22 mouse cellular contexts compared by ENCODE assay signal in the genomic region with DNA sequence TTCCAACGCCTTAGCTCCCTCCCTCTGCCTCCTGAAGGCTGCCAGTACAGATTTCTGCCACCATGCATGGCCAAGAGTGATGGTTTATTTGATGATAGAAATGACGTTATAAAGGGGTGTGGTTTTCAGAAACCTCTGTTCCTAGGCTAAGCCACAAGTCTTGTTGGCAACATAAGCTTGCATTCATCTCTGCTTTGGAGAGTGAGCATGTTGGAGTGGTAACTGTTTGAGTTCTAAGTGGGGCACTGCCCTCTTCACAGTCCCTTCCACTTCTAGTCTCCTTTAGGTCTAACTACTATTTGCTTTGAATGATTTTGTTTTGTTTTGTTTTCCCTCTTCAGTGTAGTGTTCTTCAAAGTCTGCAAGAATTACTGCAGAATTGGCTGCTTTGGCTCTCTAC. TPM values are rescaled to one million over a fixed set of nuclear protein-coding genes. Genes with fewer than 3 reads are reported as not detected.
"Had no signal": no experiment of that assay in that cellular context is flagged by ENCODE, and none has a peak within 500 bp of the region (broad histone marks: within the 10 kb centered on the region; RNA-seq: fewer than 3 reads in every experiment).

No protein-coding gene starts in this region.

- H3K4me2 ChIP-seq: limb, embryonic 12.5 days; limb, embryonic 15.5 days; liver, embryonic 11.5 days; midbrain, embryonic 13.5 days; neural tube, embryonic 13.5 days; stomach, embryonic 15.5 days had no signal

- H3K27me3 ChIP-seq: limb, embryonic 15.5 days; midbrain, embryonic 13.5 days; neural tube, embryonic 13.5 days; stomach, embryonic 15.5 days had no signal

- H3K9ac ChIP-seq: limb, embryonic 12.5 days; limb, embryonic 15.5 days; liver, embryonic 14.5 days; liver, postnatal 0 days; midbrain, embryonic 13.5 days; neural tube, embryonic 13.5 days; stomach, embryonic 15.5 days had no signal

- ATAC-seq: intestine, embryonic 16.5 days; liver, postnatal 0 days; midbrain, embryonic 13.5 days; midbrain, embryonic 16.5 days had no signal

- H3K4me1 ChIP-seq: limb, embryonic 12.5 days; limb, embryonic 15.5 days; megakaryocyte, embryonic 14.5 days; midbrain, embryonic 10.5 days; midbrain, embryonic 13.5 days; neural tube, embryonic 13.5 days; stomach, embryonic 15.5 days had no signal

- H3K4me3 ChIP-seq: limb, embryonic 12.5 days; limb, embryonic 15.5 days; megakaryocyte, embryonic 14.5 days; midbrain, embryonic 10.5 days; midbrain, embryonic 13.5 days; myocyte; neural tube, embryonic 13.5 days; stomach, embryonic 15.5 days had no signal

- H3K36me3 ChIP-seq: limb, embryonic 15.5 days; neural tube, embryonic 13.5 days; stomach, embryonic 15.5 days had no signal

- DNase-seq: kidney, adult 18-20 months; kidney, adult 9 months; kidney, postnatal 14 days; kidney, postnatal 4 days; left cerebral cortex, postnatal 4 days; liver, postnatal 0 days; right cerebral cortex, postnatal 4 days; spleen, adult 18-20 months; thymus, postnatal 25 days had no signal

- H3K9me3 ChIP-seq: limb, embryonic 12.5 days; limb, embryonic 15.5 days; megakaryocyte, embryonic 14.5 days; midbrain, embryonic 10.5 days; midbrain, embryonic 13.5 days; neural tube, embryonic 13.5 days; stomach, embryonic 15.5 days had no signal

- H3K27ac ChIP-seq: limb, embryonic 12.5 days; limb, embryonic 15.5 days; liver, embryonic 14.5 days; midbrain, embryonic 10.5 days; midbrain, embryonic 13.5 days; neural tube, embryonic 13.5 days; stomach, embryonic 15.5 days had no signal

RNA-seq across cellular contexts. Expression of a gene that starts 47.7 kb away (rescaled TPM):
- total RNA-seq: monocyte, adult 5-6 weeks had no signal
